Mouse (Mus musculus) heart, adult 2 months (tissue): ENCODE data around the gene Vps13d.

Experiments used
- CTCF ChIP-seq: fragments of 200-600 bp; IDR thresholded peaks from 2 replicates; pipeline ENCODE4 v1.8.1; 2022; ENCODE audit warnings: antibody characterized with exemption, mild to moderate bottlenecking, moderate library complexity
- POLR2A ChIP-seq: fragments of 200-500 bp; IDR thresholded peaks from 2 replicates; pipeline ENCODE4 v1.6.1; 2011; ENCODE audit warnings: mild to moderate bottlenecking, low read depth, low read length, control low read depth; ENCODE audit not compliant: insufficient read depth

GRCm38 (mm10) chr4:145147006-145147961, 47.5 kb downstream of the Vps13d start:
- TF ChIP-seq CTCF (no peak), POLR2A (no peak)
